Mouse (Mus musculus) heart, embryonic 16.5 days (tissue): ENCODE results near the gene Chrdl1. TPM values are rescaled to one million over a fixed set of nuclear protein-coding genes. Genes with fewer than 3 reads are reported as not detected.

Experiments used
- ATAC-seq: fragments of 200-750 bp; cut with Nextera tagmentation; replicated peaks from 2 replicates; pipeline ENCODE4 v1.8.0; 2017; ENCODE audit warnings: moderate number of reproducible peaks; ENCODE audit not compliant: insufficient read depth, low FRiP score; ENCODE audit errors: extremely low read depth
- H3K27ac ChIP-seq: fragments of 300-500 bp; sonication (generic); 2 replicates; pipeline ENCODE4 v1.5.1; 2014; ENCODE audit warnings: mild to moderate bottlenecking, low read length, control low read depth, moderate library complexity
- H3K27me3 ChIP-seq: fragments of 300-500 bp; sonication (generic); 2 replicates; pipeline ENCODE4 v1.6.1; 2014; ENCODE audit warnings: low read length, mixed read lengths; ENCODE audit not compliant: control insufficient read depth, insufficient read depth
- H3K36me3 ChIP-seq: fragments of 300-500 bp; sonication (generic); 2 replicates; pipeline ENCODE4 v1.6.1; 2014; ENCODE audit not compliant: control insufficient read depth, insufficient read depth
- H3K4me1 ChIP-seq: fragments of 300-500 bp; sonication (generic); 2 replicates; pipeline ENCODE4 v1.6.1; 2014; ENCODE audit warnings: low read length, mixed read lengths; ENCODE audit not compliant: control insufficient read depth, insufficient read depth
- H3K4me2 ChIP-seq: fragments of 300-500 bp; sonication (generic); 2 replicates; pipeline ENCODE4 v1.6.1; 2014; ENCODE audit warnings: low read depth, mild to moderate bottlenecking, control low read depth, low read length
- H3K4me3 ChIP-seq: fragments of 300-500 bp; sonication (generic); 2 replicates; pipeline ENCODE4 v1.5.1; 2014; ENCODE audit warnings: mild to moderate bottlenecking, control low read depth, low read length
- H3K9ac ChIP-seq: fragments of 300-500 bp; sonication (generic); 2 replicates; pipeline ENCODE4 v1.6.1; 2014; ENCODE audit warnings: low read length, control low read depth
- H3K9me3 ChIP-seq: fragments of 300-500 bp; sonication (generic); replicated peaks from 2 replicates; pipeline ENCODE4 v1.6.1; 2016; ENCODE audit warnings: low read length; ENCODE audit not compliant: control insufficient read depth
- WGBS: fragments of 180-500 bp; shearing (Covaris S2); extraction: QIAGEN DNeasy Blood & Tissue Kit; methylation state at CpG from one replicate; pipeline ENCODE4 v1.1.7; 2014; 5-methylcytosine and 5-hydroxymethylcytosine counted together
- polyA plus RNA-seq: library from polyadenylated mRNA; unstranded; fragments of >200 nt; fragmentation: Nextera tagmentation; extraction: Ambion mirVana; gene quantifications from 2 replicates; pipeline ENCODE4 v1.2.1, GENCODE M21; 2015

The Chrdl1 gene
- polyA plus RNA-seq, 1 experiment from 2014 or later: 3.0 TPM

- ATAC-seq: no peak
- Histone ChIP-seq H3K27ac (no peak overlapping the region), H3K4me3 (no peak overlapping the region), H3K4me1 (peaks cover 3% of the 10 kb centered on the region; the same call in 1 of the 2 replicates), H3K36me3 (no peaks in the 10 kb centered on the region), H3K4me2 (no peak overlapping the region), H3K9me3 (no peaks in the 10 kb centered on the region), H3K27me3 (peaks cover 9% of the 10 kb centered on the region), H3K9ac (no peak overlapping the region)
- WGBS: 49% methylated on average over 3 of the region's 3 CpGs
These were observed 56.5 kb downstream of the Chrdl1 start for GRCm38 (mm10) chrX:143337561-143337960.

- Histone ChIP-seq H3K27ac (no peak overlapping the region), H3K27me3 (peaks cover 9% of the 10 kb centered on the region), H3K36me3 (no peaks in the 10 kb centered on the region), H3K4me1 (peaks cover 3% of the 10 kb centered on the region; the same call in 1 of the 2 replicates), H3K4me2 (no peak overlapping the region), H3K9ac (no peak overlapping the region), H3K9me3 (no peaks in the 10 kb centered on the region), H3K4me3 (no peak overlapping the region)
- no peak for ATAC-seq
- 75% methylated on average over 4 of the region's 4 CpGs for WGBS
These were observed 57.4 kb downstream of the Chrdl1 start for GRCm38 (mm10) chrX:143336661-143337060.

DNA sequence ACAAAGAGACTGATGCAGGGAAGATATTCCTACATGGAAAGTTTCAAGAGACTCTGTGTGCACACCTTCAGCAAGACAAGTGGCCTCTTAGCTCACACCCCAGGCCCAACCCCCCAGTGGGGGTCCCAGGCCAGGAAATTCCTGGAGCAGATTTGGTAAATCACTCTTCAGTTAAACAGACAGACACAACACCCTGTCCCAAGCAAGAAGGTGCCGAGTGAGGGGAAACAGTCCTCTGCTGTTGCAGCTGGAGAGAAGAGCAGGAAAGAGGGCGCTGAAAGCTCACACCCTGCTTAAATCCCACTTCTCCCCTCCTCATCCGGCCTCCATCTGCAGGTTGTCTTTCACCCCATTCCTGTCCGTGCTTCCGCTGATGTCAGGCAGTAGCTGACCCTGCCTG is 58.2 kb downstream of the Chrdl1 start:
- no peaks in the 10 kb centered on the region for H3K36me3 ChIP-seq
- H3K4me1 ChIP-seq: peaks cover 3% of the 10 kb centered on the region; the same call in 1 of the 2 replicates
- H3K4me2 ChIP-seq: no peak overlapping the region
- no peak overlapping the region for H3K27ac ChIP-seq
- ATAC-seq: peak; percentile 63; the same call in 1 of the 2 replicates
- no peak overlapping the region for H3K9ac ChIP-seq
- H3K27me3 ChIP-seq: peaks cover 13% of the 10 kb centered on the region
- H3K4me3 ChIP-seq: no peak overlapping the region
- 19% methylated on average over 5 of the region's 5 CpGs for WGBS
- H3K9me3 ChIP-seq: no peaks in the 10 kb centered on the region

GRCm38 (mm10) chrX:143313166-143313565 is 80.9 kb downstream of the Chrdl1 start:
- whole genome bisulfite sequencing: 71% methylated on average over 3 of the region's 3 CpGs
- Histone ChIP-seq H3K9ac (no peak overlapping the region), H3K27me3 (no peaks in the 10 kb centered on the region), H3K4me2 (no peak overlapping the region), H3K27ac (no peak overlapping the region), H3K4me1 (no peaks in the 10 kb centered on the region), H3K4me3 (no peak overlapping the region), H3K36me3 (no peaks in the 10 kb centered on the region), H3K9me3 (no peaks in the 10 kb centered on the region)
- ATAC-seq: no peak

DNA sequence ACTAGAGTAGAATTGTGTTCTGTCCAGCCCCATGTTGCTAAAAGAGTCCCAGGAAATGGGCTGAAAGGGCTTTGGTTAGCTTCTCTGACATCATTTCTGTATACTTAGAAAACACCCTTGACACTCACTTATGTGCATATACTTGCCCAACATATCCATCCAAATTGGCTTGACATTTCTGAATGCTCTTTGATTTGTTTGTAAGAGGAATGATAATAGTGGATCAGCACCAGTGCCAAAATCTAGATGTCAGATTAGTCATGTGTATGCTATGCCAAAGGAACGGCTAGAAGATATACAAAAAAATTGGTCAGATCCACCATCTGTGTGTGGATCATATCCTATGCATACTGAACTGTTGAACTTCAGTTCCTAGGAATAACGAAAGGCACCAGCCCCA is 99.3 kb downstream of the Chrdl1 start:
- H3K4me3 ChIP-seq: no peak overlapping the region
- no peaks in the 10 kb centered on the region for H3K36me3 ChIP-seq
- no peak for ATAC-seq
- WGBS: 78% methylated on average over 2 of the region's 2 CpGs
- no peak overlapping the region for H3K9ac ChIP-seq
- no peak overlapping the region for H3K27ac ChIP-seq
- H3K4me1 ChIP-seq: no peaks in the 10 kb centered on the region
- H3K27me3 ChIP-seq: peaks cover 2% of the 10 kb centered on the region; the same call in 1 of the 2 replicates
- H3K9me3 ChIP-seq: no peaks in the 10 kb centered on the region
- H3K4me2 ChIP-seq: no peak overlapping the region

- Histone ChIP-seq H3K4me2 (no peak overlapping the region), H3K27ac (no peak overlapping the region), H3K36me3 (no peaks in the 10 kb centered on the region), H3K9ac (no peak overlapping the region), H3K9me3 (0 out of 2 replicates have a peak, but pooled peaks cover 2% of the 10 kb centered on the region), H3K4me3 (no peak overlapping the region), H3K27me3 (no peaks in the 10 kb centered on the region), H3K4me1 (no peaks in the 10 kb centered on the region)
- ATAC-seq: no peak
- 42% methylated on average over 5 of the region's 5 CpGs for WGBS
These were observed 118.9 kb downstream of the Chrdl1 start for GRCm38 (mm10) chrX:143275202-143275601.

GRCm38 (mm10) chrX:143250709-143251108 is 143.4 kb downstream of the Chrdl1 start:
- ATAC-seq: no peak

More at GRCm38 (mm10) chrX:143250709-143251108, 143.4 kb downstream of the Chrdl1 start:
- H3K36me3 ChIP-seq: no peaks in the 10 kb centered on the region
- no peaks in the 10 kb centered on the region for H3K27me3 ChIP-seq
- H3K27ac ChIP-seq: no peak overlapping the region
- no peak overlapping the region for H3K4me3 ChIP-seq
- H3K9ac ChIP-seq: no peak overlapping the region
- no peak overlapping the region for H3K4me2 ChIP-seq
- no peaks in the 10 kb centered on the region for H3K9me3 ChIP-seq
- H3K4me1 ChIP-seq: no peaks in the 10 kb centered on the region

Other genes with a start within 250 kb of the Chrdl1 start
- 6.9 and 7.9 TPM in 2 replicates for gene Pak3, start 124.3 kb upstream of the Chrdl1 start, polyA plus RNA-seq